9 mouse cellular contexts compared by ENCODE assay signal in the genomic region with DNA sequence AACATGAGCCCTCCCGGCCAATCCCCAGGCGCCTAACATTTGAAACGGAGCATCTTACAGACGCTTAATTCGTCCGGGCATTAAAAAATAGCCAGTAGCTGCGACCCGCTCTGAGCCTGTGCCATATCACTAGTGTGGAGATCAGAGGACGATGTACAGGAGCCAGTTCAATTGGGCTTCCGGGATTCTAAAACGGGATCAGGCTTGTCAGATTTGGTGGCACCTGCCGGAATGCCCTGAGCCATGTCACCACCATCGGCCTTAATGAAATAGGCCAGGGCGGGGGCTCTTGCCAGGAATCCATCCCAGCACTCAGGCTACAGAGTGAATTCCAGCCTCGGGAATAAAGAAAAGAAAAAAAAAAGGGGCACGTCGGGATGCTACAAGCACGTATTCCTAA. TPM values are rescaled to one million over a fixed set of nuclear protein-coding genes. Genes with fewer than 3 reads are reported as not detected.
DNase-seq lines count a peak whose midpoint lies in the region; ATAC-seq and TF ChIP-seq lines count a peak whose summit lies in the region.
"Had no signal": no experiment of that assay in that cellular context is flagged by ENCODE, and none has a peak within 500 bp of the region (broad histone marks: within the 10 kb centered on the region; RNA-seq: fewer than 3 reads in every experiment).

No protein-coding gene starts in this region.

- peak overlapping the region; percentile 74 for H3K4me3 ChIP-seq in E14TG2a.4 (replicated peaks; ENCODE audit: low read length)
- peak overlapping the region; percentile 50 for H3K4me3 ChIP-seq in forebrain, embryonic 10.5 days
- peak overlapping the region; percentile 31 for H3K4me3 ChIP-seq in neural tube, embryonic 11.5 days (ENCODE audit: low read depth, low read length)

- H3K36me3 ChIP-seq in E14TG2a.4 (ENCODE audit: insufficient read depth, low read length), result no peaks in the 10 kb centered on the region
- H3K36me3 ChIP-seq in forebrain, embryonic 10.5 days (replicated peaks), result no peaks in the 10 kb centered on the region
- no peaks in the 10 kb centered on the region for H3K36me3 ChIP-seq in neural tube, embryonic 11.5 days (ENCODE audit: control insufficient read depth, insufficient read depth, low read length)

- DNase-seq in gastrocnemius, postnatal 10 days, result peak; percentile 15
- no peak for DNase-seq in gastrocnemius, adult 8-10 months (ENCODE audit: low spot score in 2 of 2)
- peak; percentile 36 for DNase-seq in forebrain, embryonic 10.5 days (ENCODE audit: extremely low spot score, low spot score)
- peak; percentile 27 for DNase-seq in kidney, postnatal 14 days
- DNase-seq in neural tube, embryonic 11.5 days (ENCODE audit: low spot score), result peak; percentile 60
- no peak for DNase-seq in layer of hippocampus, adult 8-10 months (ENCODE audit: low spot score in 2 of 2)
- DNase-seq in left cerebral cortex, postnatal 36 days (ENCODE audit: low spot score in 2 of 2), result no peak

- peak overlapping the region; percentile 42 for H3K4me2 ChIP-seq in neural tube, embryonic 11.5 days (ENCODE audit: low read depth)

- peak; percentile 33; the same call in 1 of the 2 replicates for ATAC-seq in neural tube, embryonic 11.5 days (ENCODE audit: insufficient read depth, low FRiP score, low TSS enrichment)

- intact Hi-C loops in left cerebral cortex, postnatal 36 days (cut with DNase I), result no loop called here

- H3K27ac ChIP-seq in forebrain, embryonic 10.5 days, result peak overlapping the region; percentile 97
- H3K27ac ChIP-seq in neural tube, embryonic 11.5 days (ENCODE audit: low read depth, low read length), result peak overlapping the region; percentile 98

- H3K4me1 ChIP-seq in E14TG2a.4 (replicated peaks; ENCODE audit: low read depth, low read length), result peaks cover 57% of the 10 kb centered on the region
- peaks cover 32% of the 10 kb centered on the region for H3K4me1 ChIP-seq in forebrain, embryonic 10.5 days
- H3K4me1 ChIP-seq in neural tube, embryonic 11.5 days (ENCODE audit: control insufficient read depth, insufficient read depth, low read length), result peaks cover 3% of the 10 kb centered on the region; the same call in 1 of the 2 replicates

- H3K9me3 ChIP-seq in E14TG2a.4 (ENCODE audit: low read length), result no peaks in the 10 kb centered on the region
- no peaks in the 10 kb centered on the region for H3K9me3 ChIP-seq in forebrain, embryonic 10.5 days
- no peaks in the 10 kb centered on the region for H3K9me3 ChIP-seq in neural tube, embryonic 11.5 days (ENCODE audit: control insufficient read depth, low read length)

- no peak for TF ChIP-seq CTCF in E14TG2a.4 (conservative IDR thresholded peaks at IDR 0.05; ENCODE audit: low read length)

- no peaks in the 10 kb centered on the region for H3K27me3 ChIP-seq in E14TG2a.4 (ENCODE audit: insufficient read depth, low read length)
- peaks cover 14% of the 10 kb centered on the region; the same call in 1 of the 2 replicates for H3K27me3 ChIP-seq in forebrain, embryonic 10.5 days (ENCODE audit: poor library complexity, severe bottlenecking)
- H3K27me3 ChIP-seq in neural tube, embryonic 11.5 days (ENCODE audit: control insufficient read depth, insufficient read depth, low read length), result no peaks in the 10 kb centered on the region

- 38% methylated on average over 18 of the region's 18 CpGs for WGBS in forebrain, embryonic 10.5 days
- 40% methylated on average over 18 of the region's 18 CpGs for WGBS in neural tube, embryonic 11.5 days

- H3K9ac ChIP-seq in neural tube, embryonic 11.5 days (ENCODE audit: low read length), result peak overlapping the region; percentile 86

RNA-seq across cellular contexts. Expression of gene Epcam, which starts 23.0 kb away (rescaled TPM):
- not detected for total RNA-seq in gastrocnemius, postnatal 10 days (2021)
- total RNA-seq in gastrocnemius, adult 8-10 months (2022), result not detected
- 35.7 and 41.7 TPM in 2 replicates for polyA plus RNA-seq in forebrain, embryonic 10.5 days (2016; fragmentation: Nextera tagmentation; extraction: Ambion mirVana)
- 13.0 and 13.5 TPM in 2 replicates for polyA plus RNA-seq in neural tube, embryonic 11.5 days (2014; fragmentation: Nextera tagmentation; extraction: Ambion mirVana)
- total RNA-seq in layer of hippocampus, adult 8-10 months (2022), result under 1 TPM in 3 of 4 experiments, not detected in 1; 0.35 to 0.78 (median 0.68) TPM
- total RNA-seq in left cerebral cortex, postnatal 36 days (2021), result not detected
- total RNA-seq: heart, postnatal 36 days had no signal

RNA-seq across cellular contexts. Expression of gene Msh2, which starts 59.3 kb away (rescaled TPM):
- total RNA-seq in gastrocnemius, postnatal 10 days (2021), result 10 to 100 TPM; 11.5 to 14.9 TPM
- 10 to 100 TPM in 3 of 4 experiments, 1 to 10 TPM in 1; 9.7 to 14.3 (median 12.0) TPM for total RNA-seq in gastrocnemius, adult 8-10 months (2022)
- polyA plus RNA-seq in forebrain, embryonic 10.5 days (2016; fragmentation: Nextera tagmentation; extraction: Ambion mirVana), result 146 and 150 TPM in 2 replicates
- 79.5 and 81.1 TPM in 2 replicates for polyA plus RNA-seq in neural tube, embryonic 11.5 days (2014; fragmentation: Nextera tagmentation; extraction: Ambion mirVana)
- total RNA-seq in layer of hippocampus, adult 8-10 months (2022), result 10 to 100 TPM; 36.5 to 39.5 (median 38.1) TPM
- total RNA-seq in left cerebral cortex, postnatal 36 days (2021), result 10 to 100 TPM; 31.2 to 31.3 TPM

Comparison
In these comparisons a context has a peak if more than half of its experiments do, and no peak if none do; other contexts are left out.
1. DNase-seq: peak in gastrocnemius, postnatal 10 days (single experiment), forebrain, embryonic 10.5 days (single experiment), kidney, postnatal 14 days (single experiment) and neural tube, embryonic 11.5 days (single experiment); none in gastrocnemius, adult 8-10 months (0 of 2), layer of hippocampus, adult 8-10 months (0 of 2) and left cerebral cortex, postnatal 36 days (0 of 2).
2. Peak in every context shown above with its lines, with median percentiles within 50 percentile points of each other: H3K4me3 ChIP-seq.